Mouse (Mus musculus) heart, postnatal 0 days (tissue): ENCODE data around the gene Rnf34. TPM values are rescaled to one million over a fixed set of nuclear protein-coding genes. Genes with fewer than 3 reads are reported as not detected.

ENCODE experiments used
- ATAC-seq: fragments of 200-750 bp; cut with Nextera tagmentation; 2 replicates; pipeline ENCODE4 v1.8.0; 2017; ENCODE audit warnings: low read depth, moderate number of reproducible peaks, moderate library complexity; ENCODE audit not compliant: insufficient read depth
- DNase-seq: peaks from one replicate; pipeline ENCODE4 v3.0.0-alpha.2; 2016; ENCODE audit warnings: low spot score
- H3K27ac ChIP-seq: fragments of 300-500 bp; sonication (generic); 2 replicates; pipeline ENCODE4 v1.5.1; 2014; ENCODE audit warnings: low read depth, mild to moderate bottlenecking
- H3K27me3 ChIP-seq: fragments of 300-500 bp; sonication (generic); 2 replicates; pipeline ENCODE4 v1.6.1; 2014; ENCODE audit warnings: low read length, mixed read lengths; ENCODE audit not compliant: control insufficient read depth, insufficient read depth
- H3K36me3 ChIP-seq: fragments of 300-500 bp; sonication (generic); replicated peaks from 2 replicates; pipeline ENCODE4 v1.6.1; 2014; ENCODE audit warnings: low read length, mixed read lengths; ENCODE audit not compliant: control insufficient read depth, insufficient read depth
- H3K4me1 ChIP-seq: fragments of 300-500 bp; sonication (generic); 2 replicates; pipeline ENCODE4 v1.6.1; 2014; ENCODE audit warnings: antibody characterized with exemption; ENCODE audit not compliant: control insufficient read depth, insufficient read depth
- H3K4me2 ChIP-seq: fragments of 300-500 bp; sonication (generic); 2 replicates; pipeline ENCODE4 v1.6.1; 2014; ENCODE audit warnings: low read depth, mild to moderate bottlenecking, low read length, moderate library complexity
- H3K4me3 ChIP-seq: fragments of 300-500 bp; sonication (generic); 2 replicates; pipeline ENCODE4 v1.5.1; 2014; ENCODE audit warnings: low read depth, low read length
- H3K9ac ChIP-seq: fragments of 300-500 bp; sonication (generic); replicated peaks from 2 replicates; pipeline ENCODE4 v1.6.1; 2014; ENCODE audit warnings: low read depth, low read length, mixed read lengths
- H3K9me3 ChIP-seq: fragments of 300-500 bp; sonication (generic); replicated peaks from 2 replicates; pipeline ENCODE4 v1.6.1; 2016; ENCODE audit warnings: low read length; ENCODE audit not compliant: control insufficient read depth
- CTCF ChIP-seq: IDR thresholded peaks from 2 replicates; pipeline ENCODE4 v1.5.1; 2016; ENCODE audit warnings: antibody characterized with exemption, control low read depth, low read depth
- EP300 ChIP-seq: IDR thresholded peaks from 2 replicates; pipeline ENCODE4 v1.6.1; 2016; ENCODE audit warnings: antibody characterized with exemption, low read depth
- WGBS: fragments of 180-500 bp; shearing (Covaris S2); extraction: QIAGEN DNeasy Blood & Tissue Kit; methylation state at CpG from one replicate; pipeline ENCODE4 v1.1.7; 2014; 5-methylcytosine and 5-hydroxymethylcytosine counted together
- polyA plus RNA-seq: library from polyadenylated mRNA; unstranded; fragments of >200 nt; fragmentation: Nextera tagmentation; extraction: Ambion mirVana; gene quantifications from 2 replicates; pipeline ENCODE4 v1.2.1, GENCODE M21; 2015
- total RNA-seq: library from RNA; depleted of rRNA; stranded (reverse); fragments of >200 nt; gene quantifications from 2 replicates; pipeline ENCODE4 v1.2.3, GENCODE M21; 2014; ENCODE audit warnings: low replicate concordance

The Rnf34 gene
- total and polyA plus RNA-seq, 2 experiments from 2014 or later: 23.4 to 28.4 TPM

GRCm38 (mm10) chr5:122811364-122812079, 38.3 kb upstream of the Rnf34 start:
- no peak overlapping the region for H3K4me2 ChIP-seq
- ATAC-seq (peak; percentile 62; the same call in 1 of the 2 replicates), DNase-seq (peak; percentile 61)
- WGBS: 94% methylated on average over 9 of the region's 9 CpGs
- TF ChIP-seq CTCF (peak; percentile 67), EP300 (no peak)
- no peaks in the 10 kb centered on the region for H3K27me3 ChIP-seq
- H3K27ac ChIP-seq: no peak overlapping the region
- H3K36me3 ChIP-seq: peaks cover 88% of the 10 kb centered on the region
- H3K9me3 ChIP-seq: no peaks in the 10 kb centered on the region
- no peaks in the 10 kb centered on the region for H3K4me1 ChIP-seq
- H3K9ac ChIP-seq: no peak overlapping the region
- no peak overlapping the region for H3K4me3 ChIP-seq

GRCm38 (mm10) chr5:122812699-122813098, 37.1 kb upstream of the Rnf34 start:
- whole genome bisulfite sequencing: 73% methylated on average over 3 of the region's 3 CpGs
- TF ChIP-seq CTCF (no peak), EP300 (no peak)
- no peak overlapping the region for H3K9ac ChIP-seq
- no peaks in the 10 kb centered on the region for H3K4me1 ChIP-seq
- H3K9me3 ChIP-seq: no peaks in the 10 kb centered on the region
- no peak overlapping the region for H3K4me3 ChIP-seq
- H3K36me3 ChIP-seq: peaks cover 88% of the 10 kb centered on the region
- no peak overlapping the region for H3K27ac ChIP-seq
- no peaks in the 10 kb centered on the region for H3K27me3 ChIP-seq
- no peak overlapping the region for H3K4me2 ChIP-seq
- ATAC-seq (no peak), DNase-seq (no peak)

- Histone ChIP-seq H3K27me3 (no peaks in the 10 kb centered on the region), H3K36me3 (peaks cover 34% of the 10 kb centered on the region), H3K4me3 (peak within 1 kb of the TSS; percentile 81), H3K4me1 (peaks cover 7% of the 10 kb centered on the region), H3K27ac (peak within 1 kb of the TSS; percentile 97), H3K9me3 (no peaks in the 10 kb centered on the region), H3K4me2 (peak within 1 kb of the TSS; percentile 67), H3K9ac (peak within 1 kb of the TSS; percentile 76)
- ATAC-seq (peak; percentile 99), DNase-seq (peak; percentile 97)
- 0% methylated on average over 55 of the region's 55 CpGs for WGBS
- TF ChIP-seq CTCF: no peak
- TF ChIP-seq EP300: 0 out of 2 replicates have a peak, but pooled peaks have one; percentile 57
Observed at GRCm38 (mm10) chr5:122820777-122821523, 28.9 kb upstream of the Rnf34 start, which contains the start of gene Anapc5. TSS of gene Anapc5 (minus strand) at chr5:122821339.

- Histone ChIP-seq H3K36me3 (peaks cover 29% of the 10 kb centered on the region), H3K27me3 (no peaks in the 10 kb centered on the region), H3K4me3 (peak overlapping the region; percentile 81), H3K9me3 (no peaks in the 10 kb centered on the region), H3K4me1 (peaks cover 7% of the 10 kb centered on the region), H3K27ac (peak overlapping the region; percentile 97), H3K9ac (0 out of 2 replicates have a peak overlapping the region, but pooled peaks have one; percentile 40), H3K4me2 (peak overlapping the region; percentile 67)
- no peak for DNase-seq
- ATAC-seq: peak; percentile 22
- TF ChIP-seq CTCF (no peak), EP300 (no peak)
- WGBS: under 1% methylated on average over 10 of the region's 10 CpGs
Observed at GRCm38 (mm10) chr5:122821524-122821885, 28.3 kb upstream of the Rnf34 start.

- TF ChIP-seq CTCF: no peak
- no peak for TF ChIP-seq EP300
Observed at GRCm38 (mm10) chr5:122822441-122822840, 27.4 kb upstream of the Rnf34 start.

More at GRCm38 (mm10) chr5:122822441-122822840, 27.4 kb upstream of the Rnf34 start:
- Histone ChIP-seq H3K4me3 (no peak overlapping the region), H3K27ac (no peak overlapping the region), H3K27me3 (no peaks in the 10 kb centered on the region), H3K9ac (no peak overlapping the region), H3K4me1 (peaks cover 7% of the 10 kb centered on the region), H3K4me2 (no peak overlapping the region), H3K36me3 (peaks cover 20% of the 10 kb centered on the region), H3K9me3 (no peaks in the 10 kb centered on the region)
- WGBS: 81% methylated on average over 4 of the region's 4 CpGs
- DNase-seq (no peak), ATAC-seq (no peak)
